Mouse (Mus musculus): ENCODE results near the gene Cxcl3. TPM values are rescaled to one million over a fixed set of nuclear protein-coding genes. Genes with fewer than 3 reads are reported as not detected.

Gene Cxcl3
- polyA plus RNA-seq, 1 experiment from 2014 or later: not detected

- no peak overlapping the region for H3K9ac ChIP-seq
- H3K4me1 ChIP-seq: no peaks in the 10 kb centered on the region
- H3K9me3 ChIP-seq (replicated peaks): no peaks in the 10 kb centered on the region
- H3K4me2 ChIP-seq: no peak overlapping the region
- H3K4me3 ChIP-seq (replicated peaks): no peak overlapping the region
- no peak overlapping the region for H3K27ac ChIP-seq
- H3K36me3 ChIP-seq: no peaks in the 10 kb centered on the region
- no peak for ATAC-seq (replicated peaks; ENCODE audit: low FRiP score)
- no peaks in the 10 kb centered on the region for H3K27me3 ChIP-seq
These were observed 18.7 kb downstream of the Cxcl3 start for GRCm38 (mm10) chr5:90804574-90804973.

GRCm38 (mm10) chr5:90806050-90806449, 20.1 kb downstream of the Cxcl3 start:
- no peak overlapping the region for H3K4me2 ChIP-seq
- no peak overlapping the region for H3K4me3 ChIP-seq (replicated peaks)
- no peaks in the 10 kb centered on the region for H3K9me3 ChIP-seq (replicated peaks)
- H3K9ac ChIP-seq: no peak overlapping the region
- no peaks in the 10 kb centered on the region for H3K4me1 ChIP-seq
- no peaks in the 10 kb centered on the region for H3K27me3 ChIP-seq
- no peak for ATAC-seq (replicated peaks; ENCODE audit: low FRiP score)
- no peak overlapping the region for H3K27ac ChIP-seq
- H3K36me3 ChIP-seq: no peaks in the 10 kb centered on the region

DNA sequence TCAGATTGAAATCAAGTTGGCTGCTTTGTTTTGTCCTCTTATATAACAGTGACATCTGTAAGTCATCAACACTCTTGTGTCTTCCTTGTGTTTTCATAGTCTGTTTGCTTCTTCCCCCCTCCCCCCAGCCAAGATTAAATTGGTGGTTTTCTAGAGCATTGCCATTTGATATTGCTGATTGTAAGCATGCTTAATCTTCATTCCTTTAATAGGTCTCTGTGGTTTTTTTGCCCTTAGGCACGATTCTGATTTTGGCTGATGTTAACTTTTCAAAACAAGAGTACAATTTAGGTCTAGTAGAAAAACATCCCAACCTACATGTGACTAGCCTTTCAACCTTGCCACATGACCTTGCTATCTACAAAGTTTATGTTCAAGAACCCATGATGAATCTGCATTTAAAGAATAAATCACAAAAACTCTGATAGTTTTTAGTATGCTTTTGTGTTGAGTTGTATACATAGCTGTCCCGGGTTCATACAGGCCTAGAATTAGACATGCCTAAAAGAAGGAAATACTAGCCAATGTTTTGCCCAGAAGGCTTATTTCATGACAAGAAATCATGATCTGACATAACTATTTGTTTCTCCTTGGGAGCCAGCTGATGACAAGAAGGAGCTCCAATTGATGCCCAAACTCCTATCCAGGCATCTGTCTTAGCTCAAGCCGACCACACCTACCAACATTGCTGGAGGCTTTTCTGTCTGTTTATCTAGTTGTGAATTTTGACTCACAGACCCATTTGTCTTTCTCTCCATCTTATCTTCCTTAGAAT, 21.5 kb downstream of the Cxcl3 start:
- Histone ChIP-seq H3K27me3 (no peaks in the 10 kb centered on the region), H3K4me2 (no peak overlapping the region), H3K9ac (no peak overlapping the region), H3K4me3 (replicated peaks) (no peak overlapping the region), H3K9me3 (replicated peaks) (no peaks in the 10 kb centered on the region), H3K4me1 (no peaks in the 10 kb centered on the region), H3K36me3 (no peaks in the 10 kb centered on the region), H3K27ac (no peak overlapping the region)
- ATAC-seq (replicated peaks; ENCODE audit: low FRiP score): no peak
- WGBS: 62% methylated on average over 3 of the region's 3 CpGs

GRCm38 (mm10) chr5:90819756-90820155, 33.9 kb downstream of the Cxcl3 start:
- Histone ChIP-seq H3K36me3 (no peaks in the 10 kb centered on the region), H3K27me3 (no peaks in the 10 kb centered on the region), H3K4me1 (no peaks in the 10 kb centered on the region), H3K27ac (no peak overlapping the region), H3K9me3 (replicated peaks) (no peaks in the 10 kb centered on the region), H3K9ac (no peak overlapping the region), H3K4me2 (no peak overlapping the region), H3K4me3 (replicated peaks) (no peak overlapping the region)
- ATAC-seq (replicated peaks; ENCODE audit: low FRiP score): no peak

DNA sequence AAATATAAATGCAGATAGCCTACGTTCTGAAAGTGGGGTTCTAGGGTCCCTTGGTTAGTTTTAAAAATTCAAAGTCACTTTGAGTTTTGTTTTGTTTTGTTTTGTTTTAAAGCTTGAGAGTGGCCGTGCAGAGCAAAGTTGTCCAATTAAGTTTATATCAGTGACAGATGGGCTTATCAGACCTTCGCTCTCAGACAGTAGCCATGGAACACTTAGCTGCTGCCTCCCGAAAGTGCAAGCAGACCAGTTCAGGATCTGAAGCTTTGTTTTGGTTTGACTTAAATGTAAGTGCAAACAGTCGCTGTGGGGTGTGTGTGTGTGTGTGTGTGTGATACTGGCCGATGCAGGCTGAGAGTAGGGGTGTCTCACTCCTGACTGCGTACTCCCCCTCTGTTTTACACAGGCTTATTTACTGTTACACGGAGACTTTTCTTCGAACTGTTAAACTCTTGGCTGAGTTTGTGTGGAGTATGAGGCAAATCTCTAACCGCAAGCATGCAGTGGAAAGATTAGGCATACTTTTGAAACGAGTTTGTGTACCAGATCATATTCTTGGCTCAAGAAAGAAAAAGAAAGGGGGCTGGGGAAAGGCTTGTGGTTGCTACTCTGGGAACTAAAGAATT, 46.4 kb downstream of the Cxcl3 start:
- H3K4me2 ChIP-seq: no peak overlapping the region

GRCm38 (mm10) chr5:90832768-90833388, 47.0 kb downstream of the Cxcl3 start:
- no peak for ATAC-seq (replicated peaks; ENCODE audit: low FRiP score)
- 87% methylated on average over 8 of the region's 8 CpGs for WGBS
- Histone ChIP-seq H3K27ac (no peak overlapping the region), H3K36me3 (no peaks in the 10 kb centered on the region), H3K9me3 (replicated peaks) (no peaks in the 10 kb centered on the region), H3K27me3 (no peaks in the 10 kb centered on the region), H3K4me2 (no peak overlapping the region), H3K4me1 (no peaks in the 10 kb centered on the region), H3K4me3 (replicated peaks) (no peak overlapping the region), H3K9ac (no peak overlapping the region)

More for the DNA sequence above, 46.4 kb downstream of the Cxcl3 start:
- WGBS: 62% methylated on average over 11 of the region's 11 CpGs
- no peaks in the 10 kb centered on the region for H3K36me3 ChIP-seq
- H3K4me3 ChIP-seq (replicated peaks): no peak overlapping the region
- no peak overlapping the region for H3K9ac ChIP-seq
- no peak overlapping the region for H3K27ac ChIP-seq
- no peaks in the 10 kb centered on the region for H3K27me3 ChIP-seq
- H3K4me1 ChIP-seq: no peaks in the 10 kb centered on the region
- no peaks in the 10 kb centered on the region for H3K9me3 ChIP-seq (replicated peaks)
- no peak for ATAC-seq (replicated peaks; ENCODE audit: low FRiP score)

- Histone ChIP-seq H3K27me3 (no peaks in the 10 kb centered on the region), H3K4me2 (no peak overlapping the region), H3K4me1 (no peaks in the 10 kb centered on the region), H3K9ac (no peak overlapping the region), H3K27ac (no peak overlapping the region), H3K36me3 (no peaks in the 10 kb centered on the region), H3K9me3 (replicated peaks) (no peaks in the 10 kb centered on the region), H3K4me3 (replicated peaks) (no peak overlapping the region)
- ATAC-seq (replicated peaks; ENCODE audit: low FRiP score): no peak
- 83% methylated on average over 4 of the region's 4 CpGs for WGBS
These were observed 48.5 kb downstream of the Cxcl3 start for GRCm38 (mm10) chr5:90834436-90834835.

DNA sequence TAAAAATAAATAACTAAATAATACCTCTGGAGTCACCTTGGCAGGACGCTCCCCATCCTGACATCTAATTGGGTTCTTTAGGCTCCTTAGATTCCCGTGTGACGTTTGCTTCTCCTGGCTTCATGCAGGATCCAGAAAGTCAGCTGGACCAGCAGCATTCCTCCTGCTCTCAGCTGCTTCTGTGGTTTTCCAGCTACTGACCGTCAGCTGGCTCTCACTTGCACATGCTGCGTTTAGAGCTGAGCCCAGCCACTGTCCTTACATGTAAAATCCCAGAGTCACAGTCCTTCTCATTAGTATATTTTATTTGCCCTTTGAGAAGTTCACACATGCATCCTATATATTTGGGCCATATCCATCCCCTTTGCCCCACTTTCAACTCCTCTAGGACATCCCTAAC, 52.7 kb downstream of the Cxcl3 start:
- no peak overlapping the region for H3K27ac ChIP-seq
- H3K4me1 ChIP-seq: no peaks in the 10 kb centered on the region
- no peaks in the 10 kb centered on the region for H3K27me3 ChIP-seq
- no peaks in the 10 kb centered on the region for H3K9me3 ChIP-seq (replicated peaks)
- ATAC-seq (replicated peaks; ENCODE audit: low FRiP score): no peak
- no peak overlapping the region for H3K9ac ChIP-seq
- H3K4me3 ChIP-seq (replicated peaks): no peak overlapping the region
- H3K4me2 ChIP-seq: no peak overlapping the region
- 77% methylated on average over 5 of the region's 5 CpGs for WGBS
- H3K36me3 ChIP-seq: no peaks in the 10 kb centered on the region

Small RNA genes within 50 kb of the gene (microRNA-seq; reads per million reads assigned to microRNA genes)
- gene Gm24322: not detected

Other genes with a start within 250 kb of the Cxcl3 start
- gene 5830473C10Rik, start 225.0 kb upstream of the Cxcl3 start, polyA plus RNA-seq (2015; fragmentation: Nextera tagmentation; extraction: Ambion mirVana): 0.09 and 0.14 TPM in 2 replicates
- gene Rassf6, start 145.4 kb upstream of the Cxcl3 start, polyA plus RNA-seq (2015; fragmentation: Nextera tagmentation; extraction: Ambion mirVana): 10.9 and 12.1 TPM in 2 replicates
- gene Cxcl5, start 26.7 kb upstream of the Cxcl3 start, polyA plus RNA-seq (2015; fragmentation: Nextera tagmentation; extraction: Ambion mirVana): not detected in 2 replicates
- gene Ppbp, start 17.6 kb upstream of the Cxcl3 start, polyA plus RNA-seq (2015; fragmentation: Nextera tagmentation; extraction: Ambion mirVana): 1.8 and 3.0 TPM in 2 replicates
- gene Pf4, start 13.7 kb upstream of the Cxcl3 start, polyA plus RNA-seq (2015; fragmentation: Nextera tagmentation; extraction: Ambion mirVana): 37.4 and 38.0 TPM in 2 replicates
- 0.06 and 0.08 TPM in 2 replicates for gene Cxcl15, start 8.4 kb downstream of the Cxcl3 start, polyA plus RNA-seq (2015; fragmentation: Nextera tagmentation; extraction: Ambion mirVana)
- 0.65 and 0.77 TPM in 2 replicates for gene Cxcl1, start 105.1 kb downstream of the Cxcl3 start, polyA plus RNA-seq (2015; fragmentation: Nextera tagmentation; extraction: Ambion mirVana)
- not detected in 2 replicates for gene Cxcl2, start 117.8 kb downstream of the Cxcl3 start, polyA plus RNA-seq (2015; fragmentation: Nextera tagmentation; extraction: Ambion mirVana)
- 47.1 and 61.2 TPM in 2 replicates for gene Mthfd2l, start 145.0 kb downstream of the Cxcl3 start, polyA plus RNA-seq (2015; fragmentation: Nextera tagmentation; extraction: Ambion mirVana)
- gene Epgn, start 241.4 kb downstream of the Cxcl3 start, polyA plus RNA-seq (2015; fragmentation: Nextera tagmentation; extraction: Ambion mirVana): not detected in 2 replicates

All from kidney, embryonic 15.5 days (tissue).